Mouse (Mus musculus): ENCODE data around the gene Lrp5.

- TF ChIP-seq GATA1 (IDR thresholded peaks at IDR 0.05; ENCODE audit: low read length) (no peak), TAL1 (IDR thresholded peaks at IDR 0.05; ENCODE audit: low read length) (no peak)
These were observed 58.1 kb downstream of the Lrp5 start for GRCm38 (mm10) chr19:3628223-3628622.
